Comparison of ENCODE assay signal across 13 mouse cellular contexts in the genomic region with DNA sequence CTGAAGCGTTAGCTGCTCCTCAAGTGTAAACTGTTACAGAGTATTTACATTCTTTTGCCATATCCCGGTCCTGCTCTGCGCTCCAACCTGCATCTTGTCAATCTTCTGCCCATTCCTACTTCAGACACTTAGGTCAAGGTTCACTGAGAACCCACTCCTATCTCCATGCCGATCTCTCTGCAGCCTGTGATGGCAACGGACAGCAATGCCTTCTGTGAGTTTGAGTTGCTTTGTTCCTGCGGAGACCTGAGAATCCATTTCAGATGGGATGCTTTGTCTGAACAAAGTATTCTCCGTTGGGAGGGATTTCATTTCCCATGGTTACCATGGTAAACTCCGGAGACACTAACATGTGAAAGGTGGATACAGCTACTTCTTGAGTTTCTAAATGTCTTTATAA. TPM values are rescaled to one million over a fixed set of nuclear protein-coding genes. Genes with fewer than 3 reads are reported as not detected.
"Had no signal": no experiment of that assay in that cellular context is flagged by ENCODE, and none has a peak within 500 bp of the region (broad histone marks: within the 10 kb centered on the region; RNA-seq: fewer than 3 reads in every experiment).

No protein-coding gene starts in this region.

- H3K9me3 ChIP-seq: liver, embryonic 12.5 days; neural tube, embryonic 12.5 days had no signal

- DNase-seq: kidney, adult 18-20 months; kidney, postnatal 10 days; kidney, postnatal 4 days; lung, embryonic 14.5 days; lung, postnatal 10 days; lung, postnatal 4 days; thymus, adult 18-20 months; thymus, postnatal 25 days had no signal

- ATAC-seq: liver, embryonic 12.5 days had no signal

- H3K27ac ChIP-seq: liver, embryonic 12.5 days; neural tube, embryonic 12.5 days had no signal

- H3K4me2 ChIP-seq: liver, embryonic 12.5 days; lung, embryonic 14.5 days; midbrain, embryonic 11.5 days; neural tube, embryonic 12.5 days had no signal

- H3K36me3 ChIP-seq: liver, embryonic 12.5 days; neural tube, embryonic 12.5 days had no signal

- H3K4me3 ChIP-seq: liver, embryonic 12.5 days; neural tube, embryonic 12.5 days had no signal

- H3K27me3 ChIP-seq: neural tube, embryonic 12.5 days had no signal

- H3K9ac ChIP-seq: liver, embryonic 12.5 days; lung, embryonic 14.5 days; neural tube, embryonic 12.5 days had no signal

RNA-seq across cellular contexts. Expression of a gene that starts 2.6 kb away (rescaled TPM):
- total RNA-seq: megakaryocyte, adult 5-6 weeks; neutrophil, adult 5-6 weeks had no signal

RNA-seq across cellular contexts. Expression of a gene that starts 55.8 kb away (rescaled TPM):
- total RNA-seq: megakaryocyte, adult 5-6 weeks had no signal
